ENCODE assay signal across 19 mouse cellular contexts in the genomic region with DNA sequence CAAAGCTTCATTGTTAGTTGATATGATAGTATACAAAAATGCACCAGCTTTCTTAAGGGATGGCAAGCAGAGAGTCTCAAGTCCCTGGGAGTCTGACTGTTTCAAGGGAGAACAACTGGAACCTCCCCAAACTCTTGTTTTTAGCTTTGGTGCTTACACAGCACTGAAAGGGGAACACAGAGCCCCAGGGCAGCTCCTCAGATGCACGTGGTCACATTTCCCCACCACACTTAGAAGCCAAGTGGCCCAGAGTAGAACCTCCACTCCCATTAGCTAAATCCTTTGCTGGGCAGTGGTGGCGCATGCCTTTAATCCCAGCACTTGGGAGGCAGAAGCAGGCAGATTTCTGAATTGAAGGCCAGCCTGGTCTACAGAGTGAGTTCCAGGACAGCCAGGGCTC. TPM values are rescaled to one million over a fixed set of nuclear protein-coding genes. Genes with fewer than 3 reads are reported as not detected.
"Had no signal": no experiment of that assay in that cellular context is flagged by ENCODE, and none has a peak within 500 bp of the region (broad histone marks: within the 10 kb centered on the region; RNA-seq: fewer than 3 reads in every experiment).

No protein-coding gene starts in this region.

- H3K27me3 ChIP-seq: midbrain, embryonic 15.5 days had no signal

- H3K9me3 ChIP-seq: limb, embryonic 12.5 days; liver, embryonic 15.5 days; megakaryocyte, embryonic 14.5 days; midbrain, embryonic 15.5 days; neural tube, embryonic 12.5 days had no signal

- DNase-seq: kidney, adult 8-10 months; kidney, postnatal 25 days; lung, adult 2 months; lung, postnatal 36 days; retina, postnatal 1 day; right cerebral cortex, postnatal 14 days; thymus, postnatal 4 days had no signal

- H3K27ac ChIP-seq: limb, embryonic 12.5 days; liver, embryonic 15.5 days; neural tube, embryonic 12.5 days; stomach, postnatal 0 days had no signal

RNA-seq across cellular contexts. Expression of a gene that starts 21.7 kb away (rescaled TPM):
- total RNA-seq: layer of hippocampus, adult 18-20 months; left cerebral cortex, postnatal 25 days; monocyte, adult 5-6 weeks; neutrophil, adult 5-6 weeks had no signal
- polyA plus RNA-seq: kidney, embryonic 16.5 days; liver, embryonic 11.5 days; liver, embryonic 15.5 days; neural tube, embryonic 12.5 days had no signal
